Mouse (Mus musculus) stomach, postnatal 0 days (tissue): ENCODE data around the gene Nsd1.

ENCODE experiments used
- CTCF ChIP-seq: IDR thresholded peaks from 2 replicates; pipeline ENCODE4 v1.5.1; 2016; ENCODE audit warnings: antibody characterized with exemption, low read depth, mild to moderate bottlenecking, moderate library complexity
- EP300 ChIP-seq: optimal IDR thresholded peaks from 2 replicates; pipeline ENCODE3; 2016; ENCODE audit warnings: antibody characterized with exemption

DNA sequence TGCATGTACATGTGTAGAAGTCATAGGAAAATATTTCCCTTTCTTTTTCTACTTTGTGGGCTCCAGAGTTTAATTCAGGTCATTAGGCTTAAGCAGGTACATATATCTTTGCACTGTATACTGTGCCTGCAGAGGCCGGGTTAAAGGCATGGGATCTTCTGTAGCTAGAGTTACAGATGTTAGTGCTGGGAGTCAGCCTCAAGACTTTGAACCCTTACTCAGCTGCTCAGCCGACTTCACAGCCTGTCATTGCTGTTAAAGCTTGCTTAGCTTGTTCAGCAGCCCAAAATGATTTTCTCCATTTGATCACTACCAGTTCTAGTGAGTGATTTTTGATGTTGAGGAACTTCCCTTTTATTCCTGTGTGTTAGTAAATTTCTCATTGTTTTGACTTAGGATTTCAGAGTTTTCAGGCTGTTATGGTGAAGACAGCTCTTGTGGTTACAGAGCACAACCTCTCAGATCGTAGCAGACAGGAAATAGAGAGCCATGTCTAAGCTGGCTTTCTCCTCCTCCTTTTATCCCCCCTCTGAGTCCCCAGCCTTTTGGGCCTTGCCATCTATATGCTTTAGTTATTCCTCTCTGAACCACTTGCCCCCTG lies 45.6 kb downstream of the Nsd1 start:
- no peak for TF ChIP-seq CTCF
- no peak for TF ChIP-seq EP300
